Mouse (Mus musculus) erythroblast, embryonic 14.5 days (primary cell): ENCODE measurements at regions not wholly inside any gene's neighbourhood (a gene's known extent, or its start where the extent isn't known, plus 50 kb on each side); places are given as distances from the start of the nearest gene placed in this dataset.

ENCODE experiments used
- GATA1 ChIP-seq: IDR thresholded peaks from 2 replicates; pipeline ENCODE4 v1.6.1; 2012; ENCODE audit warnings: low read length, inconsistent platforms, mixed read lengths
- TAL1 ChIP-seq: IDR thresholded peaks from 3 replicates; pipeline ENCODE4 v1.6.1; 2012; ENCODE audit warnings: low read length, inconsistent platforms, mixed read lengths

DNA sequence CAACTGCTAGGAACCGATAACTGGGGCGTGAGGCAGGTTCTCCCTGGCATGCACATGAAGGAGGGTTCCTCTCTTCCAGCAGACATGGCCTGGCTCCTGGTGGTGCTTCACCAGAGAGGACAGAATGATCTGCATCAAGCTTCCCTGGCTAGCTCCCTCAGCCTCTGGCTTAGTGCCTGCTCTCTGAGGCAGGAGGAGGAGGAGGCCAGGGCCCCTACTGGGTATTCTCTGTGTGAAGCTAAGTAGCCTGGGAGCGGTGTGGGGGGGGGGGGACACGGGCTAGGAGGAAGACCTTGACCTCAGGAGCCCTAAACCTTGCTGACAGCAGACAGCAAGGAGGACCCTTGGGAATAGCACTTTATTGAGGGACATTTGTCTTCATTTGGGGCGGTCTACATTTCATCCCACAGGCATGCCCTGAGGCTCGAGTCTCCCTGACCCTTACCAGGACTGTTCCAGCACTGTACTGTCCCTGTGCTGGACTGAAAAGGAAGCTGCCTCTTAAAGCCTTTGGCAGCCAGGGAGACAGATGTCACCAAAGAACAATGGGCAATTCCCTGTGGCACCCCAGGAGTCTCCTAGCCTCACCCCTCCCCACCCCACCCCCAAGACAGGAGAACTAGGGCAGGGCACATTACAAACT is 335.7 kb downstream of the H2al1j start:
- TF ChIP-seq GATA1 (no peak), TAL1 (no peak)
